Mouse (Mus musculus) MEL (cell line): Measurements from ENCODE around the gene Safb2. TPM values are rescaled to one million over a fixed set of nuclear protein-coding genes. Genes with fewer than 3 reads are reported as not detected.

Experiments used
- DNase-seq: peaks from one replicate; pipeline ENCODE4 v3.0.0; 2011; ENCODE audit warnings: low read depth, low spot score
- H3K27ac ChIP-seq: 2 replicates; pipeline ENCODE4 v1.5.1; 2012; ENCODE audit warnings: low read depth, mild to moderate bottlenecking, control low read depth, low read length, moderate library complexity; ENCODE audit not compliant: control insufficient read depth
- H3K27me3 ChIP-seq, 2 experiments: fragments of 150-350 bp in 1 of 2; sonication (generic) in 1 of 2; 2 replicates each; pipeline ENCODE4 v1.6.1; 2012; ENCODE audit warnings: low read length in 2 of 2, mild to moderate bottlenecking in 2 of 2, improper control_type of control experiment in 1 of 2, moderate library complexity in 1 of 2; ENCODE audit not compliant: insufficient read depth in 2 of 2, control insufficient read depth in 1 of 2
- H3K36me3 ChIP-seq, 2 experiments: 2 replicates each; pipeline ENCODE4 v1.6.1; 2012 to 2014; ENCODE audit warnings: low read length in 2 of 2, improper control_type of control experiment in 1 of 2, inconsistent platforms in 1 of 2, mild to moderate bottlenecking in 1 of 2; ENCODE audit not compliant: insufficient read depth in 2 of 2, control insufficient read depth in 1 of 2
- H3K4me1 ChIP-seq, 2 experiments: fragments of 150-350 bp in 1 of 2; sonication (generic) in 1 of 2; 2 replicates each; pipeline ENCODE4 v1.6.1; 2012; ENCODE audit warnings: low read length in 2 of 2, improper control_type of control experiment in 1 of 2, mild to moderate bottlenecking in 1 of 2; ENCODE audit not compliant: insufficient read depth in 2 of 2, control insufficient read depth in 1 of 2
- H3K4me3 ChIP-seq, 2 experiments: fragments of 150-350 bp in 1 of 2; sonication (generic) in 1 of 2; 2 replicates each; pipeline ENCODE4 v1.5.1; 2012; ENCODE audit warnings: low read depth in 2 of 2, low read length in 2 of 2, mild to moderate bottlenecking in 2 of 2, moderate library complexity in 2 of 2, control low read depth in 1 of 2, improper control_type of control experiment in 1 of 2; ENCODE audit not compliant: control insufficient read depth in 1 of 2, insufficient read depth in 1 of 2
- H3K79me2 ChIP-seq: 2 replicates; pipeline ENCODE4 v1.6.1; 2012; ENCODE audit warnings: mild to moderate bottlenecking, low read length, moderate library complexity; ENCODE audit not compliant: control insufficient read depth, poor library complexity, insufficient read depth
- H3K9ac ChIP-seq: 2 replicates; pipeline ENCODE4 v1.6.1; 2012; ENCODE audit warnings: low read depth, mild to moderate bottlenecking, control low read depth, low read length, moderate library complexity; ENCODE audit not compliant: control insufficient read depth, poor library complexity, severe bottlenecking
- H3K9me3 ChIP-seq: fragments of 150-350 bp; sonication (generic); replicated peaks from 2 replicates; pipeline ENCODE4 v1.6.1; 2012; ENCODE audit warnings: mild to moderate bottlenecking, low read length, improper control_type of control experiment, moderate library complexity; ENCODE audit not compliant: insufficient read depth
- BHLHE40 ChIP-seq: IDR thresholded peaks from 2 replicates; pipeline ENCODE4 v1.6.1; 2012; ENCODE audit warnings: low read depth, mild to moderate bottlenecking, inconsistent platforms, low read length, improper control_type of control experiment, borderline replicate concordance
- CHD1 ChIP-seq: IDR thresholded peaks from 2 replicates; pipeline ENCODE4 v1.6.1; 2012; ENCODE audit warnings: low read depth, mild to moderate bottlenecking, inconsistent platforms, low read length, improper control_type of control experiment
- CHD2 ChIP-seq: IDR thresholded peaks from 2 replicates; pipeline ENCODE4 v1.6.1; 2011; ENCODE audit warnings: low read length, improper control_type of control experiment
- CTCF ChIP-seq, 3 experiments: IDR thresholded peaks in 2 of 3; conservative IDR thresholded peaks in 1 of 3; 2 replicates each; pipeline ENCODE4 v1.5.1; 2011 to 2012; ENCODE audit warnings: low read length in 3 of 3, low read depth in 2 of 3, mild to moderate bottlenecking in 2 of 3, improper control_type of control experiment in 1 of 3, inconsistent platforms in 1 of 3, mixed read lengths in 1 of 3, moderate library complexity in 1 of 3; ENCODE audit not compliant: control insufficient read depth in 1 of 3, insufficient read depth in 1 of 3, poor library complexity in 1 of 3, severe bottlenecking in 1 of 3
- E2F4 ChIP-seq: IDR thresholded peaks from 2 replicates; pipeline ENCODE4 v1.6.1; 2011; ENCODE audit warnings: low read depth, low read length, improper control_type of control experiment, borderline replicate concordance
- EP300 ChIP-seq, 2 experiments: IDR thresholded peaks; 2 replicates each; pipeline ENCODE4 v1.6.1; 2011; ENCODE audit warnings: improper control_type of control experiment in 2 of 2, low read length in 2 of 2, low read depth in 1 of 2, mild to moderate bottlenecking in 1 of 2
- ETS1 ChIP-seq: IDR thresholded peaks from 2 replicates; pipeline ENCODE4 v1.6.1; 2012; ENCODE audit warnings: low read depth, mild to moderate bottlenecking, inconsistent platforms, low read length, improper control_type of control experiment, moderate library complexity
- GABPA ChIP-seq: IDR thresholded peaks from 2 replicates; pipeline ENCODE4 v1.6.1; 2012; ENCODE audit warnings: low read depth, mild to moderate bottlenecking, inconsistent platforms, low read length, improper control_type of control experiment, moderate library complexity
- GATA1 ChIP-seq: IDR thresholded peaks from 2 replicates; pipeline ENCODE4 v1.6.1; 2011; ENCODE audit warnings: low read depth, low read length, improper control_type of control experiment
- HCFC1 ChIP-seq: IDR thresholded peaks from 2 replicates; pipeline ENCODE4 v1.6.1; 2012; ENCODE audit warnings: low read depth, mild to moderate bottlenecking, inconsistent platforms, low read length, improper control_type of control experiment, moderate library complexity
- JUND ChIP-seq: IDR thresholded peaks from 2 replicates; pipeline ENCODE4 v1.6.1; 2011; ENCODE audit warnings: low read depth, mild to moderate bottlenecking, improper control_type of control experiment, low read length
- KAT2A ChIP-seq: conservative IDR thresholded peaks from 2 replicates; pipeline ENCODE4 v1.6.1; 2012; ENCODE audit warnings: low read depth, low read length, improper control_type of control experiment, inconsistent platforms
- MAFK ChIP-seq: IDR thresholded peaks from 2 replicates; pipeline ENCODE4 v1.6.1; 2011; ENCODE audit warnings: low read depth, mild to moderate bottlenecking, low read length, improper control_type of control experiment, borderline replicate concordance
- MAX ChIP-seq: IDR thresholded peaks from 2 replicates; pipeline ENCODE4 v1.6.1; 2011; ENCODE audit warnings: low read length, improper control_type of control experiment
- MAZ ChIP-seq: IDR thresholded peaks from 2 replicates; pipeline ENCODE4 v1.6.1; 2012; ENCODE audit warnings: low read depth, mild to moderate bottlenecking, inconsistent platforms, low read length, improper control_type of control experiment
- MYB ChIP-seq: IDR thresholded peaks from 2 replicates; pipeline ENCODE4 v1.6.1; 2011; ENCODE audit warnings: mild to moderate bottlenecking, low read depth, low read length, improper control_type of control experiment
- POLR2A ChIP-seq, 2 experiments: IDR thresholded peaks; 2 replicates each; pipeline ENCODE4 v1.6.1; 2011 to 2012; ENCODE audit warnings: low read length in 2 of 2, mild to moderate bottlenecking in 2 of 2, control low read depth in 1 of 2, improper control_type of control experiment in 1 of 2, low read depth in 1 of 2, moderate library complexity in 1 of 2; ENCODE audit not compliant: control insufficient read depth in 1 of 2, insufficient read depth in 1 of 2, poor library complexity in 1 of 2
- POLR2AphosphoS2 ChIP-seq: IDR thresholded peaks from 2 replicates; pipeline ENCODE4 v1.6.1; 2011; ENCODE audit warnings: low read length, improper control_type of control experiment
- POLR2AphosphoS5 ChIP-seq: IDR thresholded peaks from 2 replicates; pipeline ENCODE4 v1.6.1; 2012; ENCODE audit warnings: low read depth, borderline replicate concordance, mild to moderate bottlenecking, inconsistent platforms, low read length, moderate library complexity, mixed read lengths
- RCOR1 ChIP-seq: IDR thresholded peaks from 2 replicates; pipeline ENCODE4 v1.6.1; 2012; ENCODE audit warnings: low read depth, mild to moderate bottlenecking, inconsistent platforms, low read length, improper control_type of control experiment
- SIN3A ChIP-seq: IDR thresholded peaks from 2 replicates; pipeline ENCODE4 v1.6.1; 2012; ENCODE audit warnings: low read length, improper control_type of control experiment, inconsistent platforms
- SMC3 ChIP-seq: IDR thresholded peaks from 2 replicates; pipeline ENCODE4 v1.6.1; 2011; ENCODE audit warnings: low read depth, low read length, improper control_type of control experiment
- TAL1 ChIP-seq: IDR thresholded peaks from 2 replicates; pipeline ENCODE4 v1.6.1; 2012; ENCODE audit warnings: mild to moderate bottlenecking, inconsistent platforms, low read length, moderate library complexity, mixed read lengths
- TBP ChIP-seq: IDR thresholded peaks from 2 replicates; pipeline ENCODE4 v1.8.0; 2011; ENCODE audit warnings: low read depth, low read length, improper control_type of control experiment
- TCF12 ChIP-seq: IDR thresholded peaks from 2 replicates; pipeline ENCODE4 v1.6.1; 2014; ENCODE audit warnings: low read depth, mild to moderate bottlenecking, inconsistent platforms, low read length, improper control_type of control experiment, moderate library complexity
- UBTF ChIP-seq: IDR thresholded peaks from 2 replicates; pipeline ENCODE4 v1.6.1; 2012; ENCODE audit warnings: low read depth, mild to moderate bottlenecking, inconsistent platforms, low read length, improper control_type of control experiment, moderate library complexity, borderline replicate concordance; ENCODE audit not compliant: insufficient read depth
- USF1 ChIP-seq: IDR thresholded peaks from 2 replicates; pipeline ENCODE4 v1.6.1; 2014; ENCODE audit warnings: low read depth, mild to moderate bottlenecking, inconsistent platforms, low read length, improper control_type of control experiment, moderate library complexity
- USF2 ChIP-seq, 2 experiments: IDR thresholded peaks; 2 replicates each; pipeline ENCODE4 v1.6.1; 2011 to 2012; ENCODE audit warnings: improper control_type of control experiment in 2 of 2, low read length in 2 of 2, borderline replicate concordance in 1 of 2, inconsistent platforms in 1 of 2, low read depth in 1 of 2, mild to moderate bottlenecking in 1 of 2; ENCODE audit not compliant: insufficient read depth in 1 of 2
- ZKSCAN1 ChIP-seq: IDR thresholded peaks from 2 replicates; pipeline ENCODE4 v1.6.1; 2012; ENCODE audit warnings: low read depth, mild to moderate bottlenecking, inconsistent platforms, low read length, improper control_type of control experiment, moderate library complexity
- ZMIZ1 ChIP-seq: IDR thresholded peaks from 2 replicates; pipeline ENCODE4 v1.6.1; 2012; ENCODE audit warnings: low read depth, mild to moderate bottlenecking, inconsistent platforms, low read length, improper control_type of control experiment, moderate library complexity
- polyA plus RNA-seq, 2 experiments: library from polyadenylated mRNA; stranded (reverse) in 1 of 2; unstranded in 1 of 2; fragments of >175 nt in 1 of 2; fragments of >200 nt in 1 of 2; gene quantifications; 2 replicates each; pipeline versions ENCODE4 v1.2.1 to v1.2.4; 2012; ENCODE audit warnings: low replicate concordance in 2 of 2, low read depth in 1 of 2; ENCODE audit not compliant: insufficient read length in 2 of 2, insufficient read depth in 1 of 2, missing spikeins in 1 of 2
- total RNA-seq: library from RNA; depleted of rRNA; stranded (reverse); fragments of 300-350 nt; gene quantifications from 2 replicates; pipeline ENCODE4 v1.2.3, GENCODE M21; 2012

The Safb2 gene
- total and polyA plus RNA-seq, 3 experiments, result 61.6 to 741 (median 217) TPM

DNA sequence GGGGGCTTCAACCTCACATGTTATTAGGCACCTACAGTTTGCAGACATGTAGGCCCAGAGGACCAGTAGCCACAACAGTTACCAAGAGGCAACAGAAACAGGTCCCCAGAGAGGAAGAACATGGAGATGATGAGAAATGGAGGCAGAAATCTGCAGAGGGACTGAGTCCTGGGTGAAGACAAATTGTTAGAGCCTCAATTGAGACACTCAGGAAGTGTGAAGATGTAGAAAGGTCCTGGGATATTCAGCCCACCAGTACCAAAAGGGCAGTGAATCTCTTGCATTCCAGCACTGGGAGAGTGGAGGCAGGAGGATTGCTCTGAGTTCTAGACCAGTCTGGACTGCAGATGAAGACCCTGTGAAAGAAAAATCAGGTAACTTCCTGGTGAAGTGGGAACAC is 70.1 kb downstream of the Safb2 start:
- Histone ChIP-seq H3K27me3 (no peaks in the 10 kb centered on the region), H3K4me3 (no peak overlapping the region), H3K9ac (no peak overlapping the region), H3K4me1 (no peaks in the 10 kb centered on the region), H3K79me2 (no peaks in the 10 kb centered on the region), H3K9me3 (no peaks in the 10 kb centered on the region), H3K27ac (no peak overlapping the region), H3K36me3 (no peaks in the 10 kb centered on the region)
- no peak for DNase-seq
- no peak for TF ChIP-seq MAX
- TF ChIP-seq POLR2AphosphoS2, result no peak
- TF ChIP-seq GATA1, result no peak
- TF ChIP-seq SIN3A, result no peak
- TF ChIP-seq TAL1, result no peak
- no peak for TF ChIP-seq TCF12
- TF ChIP-seq UBTF, result no peak
- TF ChIP-seq ZMIZ1, result no peak
- TF ChIP-seq SMC3, result no peak
- TF ChIP-seq TBP, result no peak
- no peak for TF ChIP-seq MAZ
- no peak for TF ChIP-seq ETS1
- no peak for TF ChIP-seq POLR2AphosphoS5
- no peak for TF ChIP-seq CHD1
- no peak for TF ChIP-seq USF2 (IDR thresholded peaks at IDR 0.05; ENCODE audit: borderline replicate concordance in 1 of 2, insufficient read depth in 1 of 2, low read depth in 1 of 2, low read length in 2 of 2)
- no peak for TF ChIP-seq POLR2A (IDR thresholded peaks at IDR 0.05; ENCODE audit: control insufficient read depth in 1 of 2, insufficient read depth in 1 of 2, low read depth in 1 of 2, low read length in 2 of 2, poor library complexity in 1 of 2)
- TF ChIP-seq CHD2, result no peak
- TF ChIP-seq BHLHE40, result no peak
- TF ChIP-seq MAFK, result no peak
- no peak for TF ChIP-seq EP300 (IDR thresholded peaks at IDR 0.05; ENCODE audit: low read depth in 1 of 2, low read length in 2 of 2)

DNA sequence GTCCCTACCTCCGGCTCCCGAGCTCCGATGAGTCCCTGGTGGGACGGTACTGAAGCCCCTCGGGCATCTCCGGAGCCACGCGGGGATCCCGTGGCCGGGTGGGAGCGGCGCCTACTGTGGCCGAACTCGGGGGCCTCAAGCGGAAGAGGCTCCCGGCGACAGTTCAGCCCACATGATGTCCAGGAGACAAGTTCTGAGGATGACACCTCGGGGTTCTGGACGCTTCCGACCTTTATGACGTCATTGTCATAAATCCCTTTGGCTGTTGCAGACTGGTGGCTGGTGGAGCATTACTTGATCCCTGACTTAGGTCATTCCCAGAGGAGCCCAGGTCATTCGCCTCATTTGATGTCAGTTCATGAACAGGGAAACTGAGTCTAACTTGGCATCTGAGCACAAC is 72.1 kb downstream of the Safb2 start, which contains the start of gene Znrf4:
Znrf4 (minus strand) TSS at position 122 of the 400 bp plus-strand sequence.
- Histone ChIP-seq H3K4me1 (peaks cover 0 to 8% of the 10 kb centered on the region in 2 experiments; a peak in 1 of 4 replicates), H3K27me3 (no peaks in the 10 kb centered on the region), H3K9me3 (no peaks in the 10 kb centered on the region), H3K27ac (no peak within 1 kb of the TSS), H3K9ac (no peak within 1 kb of the TSS), H3K4me3 (no peak within 1 kb of the TSS), H3K79me2 (no peaks in the 10 kb centered on the region; the same call in 1 of the 2 replicates), H3K36me3 (0 out of 4 replicates have a peak, but pooled peaks cover 0 to 2% of the 10 kb centered on the region in 2 experiments)
- no peak for DNase-seq
- no peak for TF ChIP-seq GABPA
- TF ChIP-seq CTCF (IDR thresholded peaks at IDR 0.05 in 2 of 3, conservative IDR thresholded peaks at IDR 0.05 in 1 of 3; ENCODE audit: control insufficient read depth in 1 of 3, insufficient read depth in 1 of 3, low read depth in 2 of 3, low read length in 3 of 3, poor library complexity in 1 of 3, severe bottlenecking in 1 of 3), result no peak
- no peak for TF ChIP-seq TAL1
- no peak for TF ChIP-seq UBTF
- no peak for TF ChIP-seq HCFC1
- no peak for TF ChIP-seq BHLHE40
- TF ChIP-seq ZKSCAN1, result no peak
- no peak for TF ChIP-seq POLR2AphosphoS2
- no peak for TF ChIP-seq E2F4
- no peak for TF ChIP-seq POLR2A (IDR thresholded peaks at IDR 0.05; ENCODE audit: control insufficient read depth in 1 of 2, insufficient read depth in 1 of 2, low read depth in 1 of 2, low read length in 2 of 2, poor library complexity in 1 of 2)
- no peak for TF ChIP-seq MYB
- TF ChIP-seq RCOR1, result no peak
- TF ChIP-seq MAX, result no peak
- TF ChIP-seq MAZ, result no peak
- no peak for TF ChIP-seq CHD2
- TF ChIP-seq SIN3A, result no peak
- TF ChIP-seq USF1, result no peak
- no peak for TF ChIP-seq KAT2A
- no peak for TF ChIP-seq ETS1
- no peak for TF ChIP-seq JUND
